ENCODE assay signal across 10 mouse cellular contexts in the genomic region with DNA sequence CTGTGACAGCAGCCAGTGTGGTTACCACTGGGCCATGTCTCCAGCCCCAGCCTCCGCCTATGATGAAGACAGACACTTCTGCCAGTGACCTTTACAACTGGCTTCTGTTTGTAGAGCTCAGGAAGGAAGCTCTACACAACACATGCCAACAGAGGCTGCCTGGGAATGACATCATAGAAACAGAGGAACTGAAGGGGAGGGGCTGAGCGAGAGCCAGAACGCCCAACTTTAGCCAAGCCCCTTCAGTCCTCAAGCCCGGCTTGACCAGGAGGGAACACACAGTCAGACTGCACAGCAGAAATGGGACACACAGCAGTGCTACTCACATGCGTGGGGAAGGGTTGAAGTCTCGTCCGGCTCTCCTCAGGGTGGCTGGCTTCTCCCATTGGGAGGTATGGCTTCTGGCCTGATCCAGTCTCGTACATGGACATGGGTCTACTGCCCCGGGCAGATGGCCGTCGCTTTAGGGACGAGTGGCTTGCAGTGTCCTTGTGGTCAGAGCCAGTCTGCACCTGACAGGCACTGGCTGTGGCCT. TPM values are rescaled to one million over a fixed set of nuclear protein-coding genes. Genes with fewer than 3 reads are reported as not detected.
DNase-seq lines count a peak whose midpoint lies in the region; ATAC-seq and TF ChIP-seq lines count a peak whose summit lies in the region.
"Had no signal": no experiment of that assay in that cellular context is flagged by ENCODE, and none has a peak within 500 bp of the region (broad histone marks: within the 10 kb centered on the region; RNA-seq: fewer than 3 reads in every experiment).

No protein-coding gene starts in this region.

- H3K27me3 ChIP-seq in hindbrain, embryonic 16.5 days (replicated peaks; ENCODE audit: control insufficient read depth, insufficient read depth, low read length): no peaks in the 10 kb centered on the region
- H3K27me3 ChIP-seq in hindbrain, embryonic 13.5 days: no peaks in the 10 kb centered on the region
- H3K27me3 ChIP-seq in kidney, adult 2 months (replicated peaks; ENCODE audit: control insufficient read depth, insufficient read depth, low read length): no peaks in the 10 kb centered on the region
- H3K27me3 ChIP-seq: CH12.LX; embryonic facial prominence, embryonic 13.5 days had no signal

- no peak overlapping the region for H3K27ac ChIP-seq in hindbrain, embryonic 16.5 days (ENCODE audit: low read depth, low read length)
- no peak overlapping the region for H3K27ac ChIP-seq in hindbrain, embryonic 13.5 days
- peak overlapping the region; percentile 84 for H3K27ac ChIP-seq in gastrocnemius, adult 2 months
- no peak overlapping the region for H3K27ac ChIP-seq in kidney, adult 2 months (ENCODE audit: insufficient read depth, low read depth, low read length)
- H3K27ac ChIP-seq: embryonic facial prominence, embryonic 13.5 days had no signal

- no peak overlapping the region for H3K4me2 ChIP-seq in hindbrain, embryonic 16.5 days (ENCODE audit: low read length)
- H3K4me2 ChIP-seq in hindbrain, embryonic 13.5 days: no peak overlapping the region
- H3K4me2 ChIP-seq: embryonic facial prominence, embryonic 13.5 days had no signal

- H3K9me3 ChIP-seq in hindbrain, embryonic 16.5 days (ENCODE audit: control insufficient read depth, low read length): no peaks in the 10 kb centered on the region
- no peaks in the 10 kb centered on the region for H3K9me3 ChIP-seq in hindbrain, embryonic 13.5 days
- H3K9me3 ChIP-seq: embryonic facial prominence, embryonic 13.5 days had no signal

- TF ChIP-seq CTCF in gastrocnemius, adult 2 months (IDR thresholded peaks at IDR 0.05): no peak
- TF ChIP-seq CTCF in kidney, adult 2 months (conservative IDR thresholded peaks at IDR 0.05; ENCODE audit: insufficient read depth, insufficient read length, low read depth, low read length): no peak

- no peak for TF ChIP-seq POLR2A in kidney, adult 2 months (IDR thresholded peaks at IDR 0.05; ENCODE audit: low read depth, low read length)

- H3K9ac ChIP-seq in hindbrain, embryonic 16.5 days (ENCODE audit: low read depth, low read length): no peak overlapping the region
- no peak overlapping the region for H3K9ac ChIP-seq in hindbrain, embryonic 13.5 days
- H3K9ac ChIP-seq: embryonic facial prominence, embryonic 13.5 days had no signal

- WGBS in hindbrain, embryonic 16.5 days: 84% methylated on average over 12 of the region's 12 CpGs
- 87% methylated on average over 12 of the region's 12 CpGs for WGBS in hindbrain, embryonic 13.5 days
- WGBS in kidney, adult 2 months: 65% methylated on average over 12 of the region's 12 CpGs

- peaks cover 44% of the 10 kb centered on the region for H3K36me3 ChIP-seq in hindbrain, embryonic 16.5 days (ENCODE audit: control insufficient read depth, insufficient read depth, low read length)
- H3K36me3 ChIP-seq in hindbrain, embryonic 13.5 days: peaks cover 93% of the 10 kb centered on the region
- peaks cover 2% of the 10 kb centered on the region; the same call in 1 of the 2 replicates for H3K36me3 ChIP-seq in kidney, adult 2 months (ENCODE audit: control insufficient read depth, insufficient read depth, low read length)

- peak; percentile 42; the same call in 1 of the 2 replicates for ATAC-seq in hindbrain, embryonic 16.5 days
- no peak for ATAC-seq in hindbrain, embryonic 13.5 days (ENCODE audit: low FRiP score)

- no peaks in the 10 kb centered on the region for H3K4me1 ChIP-seq in hindbrain, embryonic 16.5 days (ENCODE audit: control insufficient read depth, insufficient read depth, low read depth, low read length)
- no peaks in the 10 kb centered on the region for H3K4me1 ChIP-seq in hindbrain, embryonic 13.5 days (replicated peaks)
- H3K4me1 ChIP-seq in kidney, adult 2 months (ENCODE audit: control insufficient read depth, insufficient read depth, low read length): no peaks in the 10 kb centered on the region

- intact Hi-C loops in gastrocnemius, adult 2 months (cut with DNase I): loop anchor here (5.0 kb wide), 1 partner anchor 34 kb away; a partner anchor contains a TSS

- DNase-seq in gastrocnemius, adult 2 months: peak; percentile 71
- DNase-seq in kidney, adult 2 months: peak; percentile 77
- peak; percentile 66 for DNase-seq in lung, postnatal 14 days
- DNase-seq in left cerebral cortex, adult 11 months (ENCODE audit: low spot score): no peak
- no peak for DNase-seq in testis, postnatal 14 days (ENCODE audit: low spot score)
- no peak for DNase-seq in thymus, postnatal 4 days

- no peak overlapping the region for H3K4me3 ChIP-seq in hindbrain, embryonic 16.5 days (ENCODE audit: low read length)
- no peak overlapping the region for H3K4me3 ChIP-seq in hindbrain, embryonic 13.5 days
- H3K4me3 ChIP-seq in gastrocnemius, adult 2 months: peak overlapping the region; percentile 28
- H3K4me3 ChIP-seq in kidney, adult 2 months (ENCODE audit: insufficient read depth, low read depth, low read length): no peak overlapping the region
- H3K4me3 ChIP-seq: embryonic facial prominence, embryonic 13.5 days had no signal

RNA-seq across cellular contexts. Expression of a gene that starts 31.2 kb away (rescaled TPM):
- 15.6 and 16.9 TPM in 2 replicates for polyA plus RNA-seq in hindbrain, embryonic 16.5 days (2015; fragmentation: Nextera tagmentation; extraction: Ambion mirVana)
- polyA plus RNA-seq in hindbrain, embryonic 13.5 days (2015; fragmentation: Nextera tagmentation; extraction: Ambion mirVana): 18.3 and 21.1 TPM in 2 replicates
- total RNA-seq in gastrocnemius, adult 2 months (2021): 1 to 10 TPM; 3.6 to 3.8 TPM
- polyA plus RNA-seq in kidney, adult 2 months (2012; rRNA removed): 11.4 and 12.1 TPM in 2 replicates

RNA-seq across cellular contexts. Expression of a gene that starts 35.7 kb away (rescaled TPM):
- 11.9 and 27.7 TPM in 2 replicates for polyA plus RNA-seq in hindbrain, embryonic 16.5 days (2015; fragmentation: Nextera tagmentation; extraction: Ambion mirVana)
- 37.5 and 39.6 TPM in 2 replicates for polyA plus RNA-seq in hindbrain, embryonic 13.5 days (2015; fragmentation: Nextera tagmentation; extraction: Ambion mirVana)
- 10 to 100 TPM; 15.4 to 19.6 TPM for total RNA-seq in gastrocnemius, adult 2 months (2021)
- 47.7 and 51.6 TPM in 2 replicates for polyA plus RNA-seq in kidney, adult 2 months (2012; rRNA removed)

RNA-seq across cellular contexts. Expression of a gene that starts 36.5 kb away (rescaled TPM):
- 40.6 and 50.2 TPM in 2 replicates for polyA plus RNA-seq in hindbrain, embryonic 16.5 days (2015; fragmentation: Nextera tagmentation; extraction: Ambion mirVana)
- 45.4 and 49.7 TPM in 2 replicates for polyA plus RNA-seq in hindbrain, embryonic 13.5 days (2015; fragmentation: Nextera tagmentation; extraction: Ambion mirVana)
- 10 to 100 TPM; 17.3 to 20.1 TPM for total RNA-seq in gastrocnemius, adult 2 months (2021)
- polyA plus RNA-seq in kidney, adult 2 months (2012; rRNA removed): 30.5 and 32.3 TPM in 2 replicates

RNA-seq across cellular contexts. Expression of a gene that starts 48.0 kb away (rescaled TPM):
- 49.9 and 53.4 TPM in 2 replicates for polyA plus RNA-seq in hindbrain, embryonic 16.5 days (2015; fragmentation: Nextera tagmentation; extraction: Ambion mirVana)
- polyA plus RNA-seq in hindbrain, embryonic 13.5 days (2015; fragmentation: Nextera tagmentation; extraction: Ambion mirVana): 41.5 and 42.9 TPM in 2 replicates
- total RNA-seq in gastrocnemius, adult 2 months (2021): 10 to 100 TPM in 1 of 2 experiments, 1 to 10 TPM in 1; 6.7 to 10.8 TPM
- polyA plus RNA-seq in kidney, adult 2 months (2012; rRNA removed): 89.1 and 95.7 TPM in 2 replicates

Comparison
In these comparisons a context has a peak if more than half of its experiments do, and no peak if none do; other contexts are left out.
1. DNase-seq: peak in gastrocnemius, adult 2 months (single experiment), kidney, adult 2 months (single experiment) and lung, postnatal 14 days (single experiment); none in left cerebral cortex, adult 11 months (single experiment), testis, postnatal 14 days (single experiment) and thymus, postnatal 4 days (single experiment).